Mouse (Mus musculus): ENCODE measurements around the gene Parn.
A peak's percentile ranks its signal among the peaks of the same experiment; 100 is the strongest.
"Not testable (repeated sequence)": the region's sequence is repeated elsewhere in the genome, so short reads cannot be mapped to it uniquely, and the experiment has no call there.

The Parn gene

GRCm38 (mm10) chr16:13667878-13668343, at the start of gene Parn:
Gene Parn, minus strand, starts transcription at chr16:13668170.
- DNase-seq (ENCODE audit: low spot score in 2 of 2), result peak; percentile 93 to 95

- no peak for DNase-seq (ENCODE audit: low spot score in 2 of 2)
Measured at GRCm38 (mm10) chr16:13716821-13717553, 49.0 kb upstream of the Parn start.

- no peak for DNase-seq (ENCODE audit: low spot score in 2 of 2)
Measured at GRCm38 (mm10) chr16:13714910-13715309, 46.9 kb upstream of the Parn start.

- DNase-seq (ENCODE audit: low spot score in 2 of 2), result no peak
Measured at GRCm38 (mm10) chr16:13704676-13705075, 36.7 kb upstream of the Parn start.

- DNase-seq (ENCODE audit: low spot score in 2 of 2), result no peak
Measured at GRCm38 (mm10) chr16:13702184-13702583, 34.2 kb upstream of the Parn start.

GRCm38 (mm10) chr16:13698998-13699397, 31.0 kb upstream of the Parn start:
- no peak for DNase-seq (ENCODE audit: low spot score in 2 of 2)

GRCm38 (mm10) chr16:13678601-13679319, 10.8 kb upstream of the Parn start:
- DNase-seq (ENCODE audit: low spot score in 2 of 2), result no peak

- DNase-seq (ENCODE audit: low spot score in 2 of 2), result no peak
Measured at GRCm38 (mm10) chr16:13674511-13674910, 6.5 kb upstream of the Parn start.

GRCm38 (mm10) chr16:13673114-13673513, 5.1 kb upstream of the Parn start:
- DNase-seq (ENCODE audit: low spot score in 2 of 2), result no peak

GRCm38 (mm10) chr16:13672386-13672898, 4.5 kb upstream of the Parn start:
- peak; percentile 72 to 76 for DNase-seq (ENCODE audit: low spot score in 2 of 2)

- DNase-seq (ENCODE audit: low spot score in 2 of 2), result peak; percentile 87 to 91
Measured at GRCm38 (mm10) chr16:13671685-13672385, 3.9 kb upstream of the Parn start, which contains the start of the genes Bfar and 3110001I22Rik. Gene Bfar, plus strand, starts transcription at chr16:13671858. Gene 3110001I22Rik, plus strand, starts transcription at chr16:13671929.

- DNase-seq (ENCODE audit: low spot score in 2 of 2), result not testable (repeated sequence)
Measured at GRCm38 (mm10) chr16:13670896-13671295, 2.9 kb upstream of the Parn start.

- DNase-seq (ENCODE audit: low spot score in 2 of 2), result no peak
Measured at GRCm38 (mm10) chr16:13669282-13669681, 1.3 kb upstream of the Parn start.

- no peak for DNase-seq (ENCODE audit: low spot score in 2 of 2)
Measured at GRCm38 (mm10) chr16:13668402-13669108, 585 bp upstream of the Parn start.

GRCm38 (mm10) chr16:13660736-13661135, 7.2 kb downstream of the Parn start:
- DNase-seq (ENCODE audit: low spot score in 2 of 2), result no peak

- no peak for DNase-seq (ENCODE audit: low spot score in 2 of 2)
Measured at GRCm38 (mm10) chr16:13658886-13659285, 9.1 kb downstream of the Parn start.

- DNase-seq (ENCODE audit: low spot score in 2 of 2), result no peak
Measured at GRCm38 (mm10) chr16:13645930-13646329, 22.0 kb downstream of the Parn start.

- DNase-seq (ENCODE audit: low spot score in 2 of 2), result no peak
Measured at GRCm38 (mm10) chr16:13644474-13644873, 23.5 kb downstream of the Parn start.

- peak in 1 of 2 experiments; percentile 16 for DNase-seq (ENCODE audit: low spot score in 2 of 2)
Measured at GRCm38 (mm10) chr16:13640064-13640463, 27.9 kb downstream of the Parn start.

GRCm38 (mm10) chr16:13639508-13639907, 28.5 kb downstream of the Parn start:
- DNase-seq (ENCODE audit: low spot score in 2 of 2), result no peak

- not testable (repeated sequence) for DNase-seq (ENCODE audit: low spot score in 2 of 2)
Measured at GRCm38 (mm10) chr16:13638198-13638597, 29.8 kb downstream of the Parn start.
